Mouse (Mus musculus): ENCODE results near the gene Adm2. TPM values are rescaled to one million over a fixed set of nuclear protein-coding genes. Genes with fewer than 3 reads are reported as not detected.

Adm2 gene
- polyA plus RNA-seq, 1 experiment from 2014 or later, result not detected

- ATAC-seq (replicated peaks), result no peak
- Histone ChIP-seq H3K27ac (replicated peaks) (no peak overlapping the region), H3K4me2 (replicated peaks) (no peak overlapping the region), H3K27me3 (no peaks in the 10 kb centered on the region), H3K4me1 (no peaks in the 10 kb centered on the region), H3K9me3 (no peaks in the 10 kb centered on the region), H3K9ac (replicated peaks) (no peak overlapping the region), H3K4me3 (no peak overlapping the region), H3K36me3 (peaks cover 95% of the 10 kb centered on the region)
- 97% methylated on average over 4 of the region's 4 CpGs for WGBS
These were observed 42.6 kb downstream of the Adm2 start for GRCm38 (mm10) chr15:89365141-89365551.

GRCm38 (mm10) chr15:89372068-89372467 lies 49.5 kb downstream of the Adm2 start:
- no peak overlapping the region for H3K4me2 ChIP-seq (replicated peaks)
- ATAC-seq (replicated peaks), result no peak
- H3K27ac ChIP-seq (replicated peaks), result no peak overlapping the region
- H3K36me3 ChIP-seq, result peaks cover 55% of the 10 kb centered on the region
- peaks cover 14% of the 10 kb centered on the region for H3K4me1 ChIP-seq
- peaks cover 14% of the 10 kb centered on the region for H3K27me3 ChIP-seq
- no peaks in the 10 kb centered on the region for H3K9me3 ChIP-seq
- WGBS, result 92% methylated on average over 13 of the region's 13 CpGs
- H3K9ac ChIP-seq (replicated peaks), result no peak overlapping the region
- H3K4me3 ChIP-seq, result no peak overlapping the region

GRCm38 (mm10) chr15:89372536-89372935 lies 50.0 kb downstream of the Adm2 start:
- Histone ChIP-seq H3K9ac (replicated peaks) (no peak overlapping the region), H3K9me3 (no peaks in the 10 kb centered on the region), H3K27me3 (peaks cover 18% of the 10 kb centered on the region), H3K4me3 (peak overlapping the region; percentile 59), H3K27ac (replicated peaks) (no peak overlapping the region; the same call in 1 of the 2 replicates), H3K4me1 (peaks cover 14% of the 10 kb centered on the region), H3K36me3 (peaks cover 51% of the 10 kb centered on the region), H3K4me2 (replicated peaks) (peak overlapping the region; percentile 65)
- no peak for ATAC-seq (replicated peaks)
- 89% methylated on average over 7 of the region's 7 CpGs for WGBS

- Histone ChIP-seq H3K4me3 (peak overlapping the region; percentile 59), H3K4me2 (replicated peaks) (peak overlapping the region; percentile 65), H3K4me1 (peaks cover 16% of the 10 kb centered on the region), H3K9me3 (no peaks in the 10 kb centered on the region), H3K36me3 (peaks cover 44% of the 10 kb centered on the region), H3K27ac (replicated peaks) (peak overlapping the region; percentile 93), H3K27me3 (peaks cover 25% of the 10 kb centered on the region), H3K9ac (replicated peaks) (peak overlapping the region; percentile 76)
- 2% methylated on average over 35 of the region's 35 CpGs for WGBS
- ATAC-seq (replicated peaks), result peak; percentile 88
These were observed 50.7 kb downstream of the Adm2 start for GRCm38 (mm10) chr15:89373027-89373761.

GRCm38 (mm10) chr15:89373762-89374248 lies 51.3 kb downstream of the Adm2 start, which contains the start of gene Sco2:
Gene Sco2 (minus strand): TSS chr15:89373846.
- Histone ChIP-seq H3K36me3 (peaks cover 38% of the 10 kb centered on the region), H3K4me3 (peak within 1 kb of the TSS; percentile 59), H3K27ac (replicated peaks) (peak within 1 kb of the TSS; percentile 93), H3K4me1 (peaks cover 22% of the 10 kb centered on the region), H3K9me3 (no peaks in the 10 kb centered on the region), H3K9ac (replicated peaks) (peak within 1 kb of the TSS; percentile 76), H3K27me3 (peaks cover 31% of the 10 kb centered on the region), H3K4me2 (replicated peaks) (peak within 1 kb of the TSS; percentile 65)
- under 1% methylated on average over 42 of the region's 42 CpGs for WGBS
- peak; percentile 86 for ATAC-seq (replicated peaks)

Small RNA genes within 50 kb of the gene (microRNA-seq; reads per million reads assigned to microRNA genes)
- not detected for gene Mir6959

Other genes starting within 250 kb of the Adm2 start
- 39.3 and 39.9 TPM in 2 replicates for gene Trabd, start 247.6 kb upstream of the Adm2 start, polyA plus RNA-seq (2015; fragmentation: Nextera tagmentation; extraction: Ambion mirVana)
- 25.0 and 26.0 TPM in 2 replicates for gene Selenoo, start 233.6 kb upstream of the Adm2 start, polyA plus RNA-seq (2015; fragmentation: Nextera tagmentation; extraction: Ambion mirVana)
- gene Tubgcp6, start 199.6 kb upstream of the Adm2 start, polyA plus RNA-seq (2015; fragmentation: Nextera tagmentation; extraction: Ambion mirVana), result 17.5 and 17.7 TPM in 2 replicates
- gene Hdac10, start 194.0 kb upstream of the Adm2 start, polyA plus RNA-seq (2015; fragmentation: Nextera tagmentation; extraction: Ambion mirVana), result 31.5 and 38.6 TPM in 2 replicates
- 5.5 and 5.8 TPM in 2 replicates for gene Mapk12, start 182.0 kb upstream of the Adm2 start, polyA plus RNA-seq (2015; fragmentation: Nextera tagmentation; extraction: Ambion mirVana)
- 42.8 and 42.9 TPM in 2 replicates for gene Mapk11, start 173.1 kb upstream of the Adm2 start, polyA plus RNA-seq (2015; fragmentation: Nextera tagmentation; extraction: Ambion mirVana)
- 113 and 118 TPM in 2 replicates for gene Plxnb2, start 141.9 kb upstream of the Adm2 start, polyA plus RNA-seq (2015; fragmentation: Nextera tagmentation; extraction: Ambion mirVana)
- 58.5 and 62.2 TPM in 2 replicates for gene Dennd6b, start 126.2 kb upstream of the Adm2 start, polyA plus RNA-seq (2015; fragmentation: Nextera tagmentation; extraction: Ambion mirVana)
- 79.8 and 83.6 TPM in 2 replicates for gene Ppp6r2, start 111.2 kb upstream of the Adm2 start, polyA plus RNA-seq (2015; fragmentation: Nextera tagmentation; extraction: Ambion mirVana)
- gene Sbf1, start 7.4 kb upstream of the Adm2 start, polyA plus RNA-seq (2015; fragmentation: Nextera tagmentation; extraction: Ambion mirVana), result 79.0 and 83.4 TPM in 2 replicates
- gene Miox, start 11.7 kb downstream of the Adm2 start, polyA plus RNA-seq (2015; fragmentation: Nextera tagmentation; extraction: Ambion mirVana), result not detected in 2 replicates
- 31.6 and 33.0 TPM in 2 replicates for gene Lmf2, start 32.9 kb downstream of the Adm2 start, polyA plus RNA-seq (2015; fragmentation: Nextera tagmentation; extraction: Ambion mirVana)
- gene Ncaph2, start 33.0 kb downstream of the Adm2 start, polyA plus RNA-seq (2015; fragmentation: Nextera tagmentation; extraction: Ambion mirVana), result 127 and 149 TPM in 2 replicates
- gene Sco2, start 51.1 kb downstream of the Adm2 start, polyA plus RNA-seq (2015; fragmentation: Nextera tagmentation; extraction: Ambion mirVana), result 9.0 and 10.2 TPM in 2 replicates
- 1.8 and 2.4 TPM in 2 replicates for gene Tymp, start 54.3 kb downstream of the Adm2 start, polyA plus RNA-seq (2015; fragmentation: Nextera tagmentation; extraction: Ambion mirVana)
- 1.8 and 4.0 TPM in 2 replicates for gene Odf3b, start 56.6 kb downstream of the Adm2 start, polyA plus RNA-seq (2015; fragmentation: Nextera tagmentation; extraction: Ambion mirVana)
- not detected in 2 replicates for gene Klhdc7b, start 62.2 kb downstream of the Adm2 start, polyA plus RNA-seq (2015; fragmentation: Nextera tagmentation; extraction: Ambion mirVana)
- gene Syce3, start 87.8 kb downstream of the Adm2 start, polyA plus RNA-seq (2015; fragmentation: Nextera tagmentation; extraction: Ambion mirVana), result not detected in 2 replicates
- 0.52 and 0.95 TPM in 2 replicates for gene Cpt1b, start 103.1 kb downstream of the Adm2 start, polyA plus RNA-seq (2015; fragmentation: Nextera tagmentation; extraction: Ambion mirVana)
- gene C730034F03Rik, start 106.9 kb downstream of the Adm2 start, polyA plus RNA-seq (2015; fragmentation: Nextera tagmentation; extraction: Ambion mirVana), result 5.5 and 6.4 TPM in 2 replicates
- 0.29 TPM in 1 of 2 replicates, not detected in the other for gene Gm44502, start 107.0 kb downstream of the Adm2 start, polyA plus RNA-seq (2015; fragmentation: Nextera tagmentation; extraction: Ambion mirVana)
- gene Chkb, start 107.2 kb downstream of the Adm2 start, polyA plus RNA-seq (2015; fragmentation: Nextera tagmentation; extraction: Ambion mirVana), result 70.5 and 75.8 TPM in 2 replicates
- 65.0 and 68.2 TPM in 2 replicates for gene Mapk8ip2, start 131.2 kb downstream of the Adm2 start, polyA plus RNA-seq (2015; fragmentation: Nextera tagmentation; extraction: Ambion mirVana)
- 23.6 and 23.8 TPM in 2 replicates for gene Arsa, start 154.7 kb downstream of the Adm2 start, polyA plus RNA-seq (2015; fragmentation: Nextera tagmentation; extraction: Ambion mirVana)
- gene Shank3, start 176.9 kb downstream of the Adm2 start, polyA plus RNA-seq (2015; fragmentation: Nextera tagmentation; extraction: Ambion mirVana), result 10.7 and 13.0 TPM in 2 replicates
- 1.6 and 1.7 TPM in 2 replicates for gene Acr, start 245.6 kb downstream of the Adm2 start, polyA plus RNA-seq (2015; fragmentation: Nextera tagmentation; extraction: Ambion mirVana)

Data from forebrain, embryonic 15.5 days (tissue).